Comparison of ENCODE assay signal across 7 mouse cellular contexts in the genomic region with DNA sequence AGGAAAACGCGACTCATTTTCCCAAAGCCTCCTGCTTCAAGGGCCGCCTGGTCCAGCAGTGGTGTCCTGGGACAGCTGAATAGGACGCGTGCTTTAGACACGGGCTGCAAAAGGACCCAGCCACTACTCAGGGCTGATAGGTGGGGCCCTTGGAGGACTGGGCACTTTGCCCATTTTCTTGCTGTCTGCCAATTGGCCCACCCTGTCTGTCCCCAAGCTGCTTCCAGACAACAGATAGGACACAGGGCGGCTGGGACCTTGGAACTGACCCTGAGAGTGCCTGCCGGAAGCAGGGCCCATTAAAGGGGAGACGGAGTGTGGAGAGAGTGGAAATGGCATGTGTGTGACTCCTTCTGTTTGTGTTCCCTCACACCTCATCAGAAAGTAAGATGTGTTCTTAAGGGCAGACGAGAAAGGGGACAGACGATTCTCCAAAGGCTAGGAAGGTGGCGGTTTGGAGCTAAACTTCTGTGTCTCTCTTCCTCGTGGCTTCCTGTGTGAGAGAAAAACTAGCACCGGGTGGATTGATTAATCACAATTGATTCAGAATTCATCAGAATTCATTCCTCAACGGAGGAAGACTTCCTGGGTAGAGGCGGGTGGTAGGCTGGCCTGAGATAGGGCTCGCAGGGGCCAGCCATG. TPM values are rescaled to one million over a fixed set of nuclear protein-coding genes. Genes with fewer than 3 reads are reported as not detected.
DNase-seq lines count a peak whose midpoint lies in the region; ATAC-seq and TF ChIP-seq lines count a peak whose summit lies in the region.

No protein-coding gene starts in this region.

- H3K9me3 ChIP-seq in hindbrain, embryonic 14.5 days (ENCODE audit: control insufficient read depth, low read length) = no peaks in the 10 kb centered on the region

- peak overlapping the region; percentile 49 for H3K4me2 ChIP-seq in hindbrain, embryonic 14.5 days (replicated peaks)

- WGBS in hindbrain, embryonic 14.5 days = 31% methylated on average over 17 of the region's 17 CpGs

- H3K27me3 ChIP-seq in hindbrain, embryonic 14.5 days (ENCODE audit: control insufficient read depth, insufficient read depth, low read length) = no peaks in the 10 kb centered on the region

- peak overlapping the region; percentile 97 for H3K27ac ChIP-seq in gastrocnemius, adult 2 months
- H3K27ac ChIP-seq in hindbrain, embryonic 14.5 days = peak overlapping the region; percentile 83

- peaks cover 33% of the 10 kb centered on the region for H3K4me1 ChIP-seq in hindbrain, embryonic 14.5 days (replicated peaks; ENCODE audit: control insufficient read depth, insufficient read depth, low read length)

- TF ChIP-seq CTCF in gastrocnemius, adult 2 months (IDR thresholded peaks at IDR 0.05) = no peak

- peak; percentile 79 for DNase-seq in adrenal gland, postnatal 25 days
- DNase-seq in gastrocnemius, adult 2 months = peak; percentile 80
- peak; percentile 62 for DNase-seq in hindbrain, embryonic 14.5 days (ENCODE audit: low spot score)
- peak; percentile 32 to 39 for DNase-seq in left cerebral cortex, adult 8-10 months (ENCODE audit: low spot score in 2 of 2)
- peak; percentile 90 to 95 for DNase-seq in lung, postnatal 4 days
- DNase-seq in right cerebral cortex, postnatal 10 days (ENCODE audit: low spot score in 2 of 2) = peak; percentile 68 to 75

- peak; percentile 36 for ATAC-seq in common myeloid progenitor, adult 5-6 weeks (replicated peaks; ENCODE audit: low read depth, poor library complexity, severe bottlenecking)
- ATAC-seq in hindbrain, embryonic 14.5 days (ENCODE audit: low FRiP score) = peak; percentile 44

- H3K4me3 ChIP-seq in gastrocnemius, adult 2 months = peak overlapping the region; percentile 94
- H3K4me3 ChIP-seq in hindbrain, embryonic 14.5 days (replicated peaks; ENCODE audit: low read length) = peak overlapping the region; percentile 84

- intact Hi-C loops in gastrocnemius, adult 2 months (cut with DNase I) = loop anchor here (2.0 to 5.0 kb wide), 5 partner anchors 36 to 164 kb away; no protein-coding TSS in a partner anchor

- H3K9ac ChIP-seq in hindbrain, embryonic 14.5 days = 0 out of 2 replicates have a peak overlapping the region, but pooled peaks have one; percentile 57

- no peaks in the 10 kb centered on the region; the same call in 1 of the 2 replicates for H3K36me3 ChIP-seq in hindbrain, embryonic 14.5 days (replicated peaks; ENCODE audit: control insufficient read depth, insufficient read depth)

RNA-seq across cellular contexts. Expression of gene Sik1, which starts 1.0 kb away (rescaled TPM):
- total RNA-seq in adrenal gland, postnatal 25 days (2021) = 16.0 and 28.2 TPM in 2 replicates
- total RNA-seq in common myeloid progenitor, adult 5-6 weeks (2017) = 21.1 and 29.5 TPM in 2 replicates
- total RNA-seq in gastrocnemius, adult 2 months (2021) = 10 to 100 TPM; 13.4 to 58.6 TPM
- 17.0 and 20.5 TPM in 2 replicates for polyA plus RNA-seq in hindbrain, embryonic 14.5 days (2014; fragmentation: Nextera tagmentation; extraction: Ambion mirVana)
- total RNA-seq in left cerebral cortex, adult 8-10 months (2022) = 10 to 100 TPM; 14.3 to 21.7 (median 18.2) TPM

Comparison
In these comparisons a context has a peak if more than half of its experiments do, and no peak if none do; other contexts are left out.
1. Peak in every context shown above with its lines: DNase-seq, ATAC-seq, H3K4me3 ChIP-seq and H3K27ac ChIP-seq.
2. DNase-seq: peak in every context shown above with its lines; median percentile 92 in lung, postnatal 4 days; 80 in gastrocnemius, adult 2 months; 79 in adrenal gland, postnatal 25 days; 72 in right cerebral cortex, postnatal 10 days; 62 in hindbrain, embryonic 14.5 days; 36 in left cerebral cortex, adult 8-10 months.